31 mouse cellular contexts compared by ENCODE assay signal in genomic region chr4:123859803-123860202, GRCm38 (mm10). TPM values are rescaled to one million over a fixed set of nuclear protein-coding genes. Genes with fewer than 3 reads are reported as not detected.
DNase-seq lines count a peak whose midpoint lies in the region; TF ChIP-seq lines count a peak whose summit lies in the region.
"Had no signal": no experiment of that assay in that cellular context is flagged by ENCODE, and none has a peak within 500 bp of the region (broad histone marks: within the 10 kb centered on the region; RNA-seq: fewer than 3 reads in every experiment).

No protein-coding gene starts in this region.

- H3K36me3 ChIP-seq in testis, adult 2 months (ENCODE audit: control insufficient read depth, insufficient read depth, low read length), result no peaks in the 10 kb centered on the region
- H3K36me3 ChIP-seq: embryonic facial prominence, embryonic 12.5 days; embryonic facial prominence, embryonic 15.5 days; heart, embryonic 10.5 days; heart, embryonic 13.5 days had no signal

- peak overlapping the region; percentile 88 for H3K4me3 ChIP-seq in testis, adult 2 months (ENCODE audit: control insufficient read depth, low read depth, low read length)
- H3K4me3 ChIP-seq: embryonic facial prominence, embryonic 12.5 days; embryonic facial prominence, embryonic 15.5 days; forebrain, embryonic 13.5 days; gastrocnemius, adult 2 months; heart, embryonic 10.5 days; heart, embryonic 13.5 days had no signal

- no peak for TF ChIP-seq POLR2A in testis, adult 2 months (IDR thresholded peaks at IDR 0.05; ENCODE audit: control insufficient read depth, low read depth, low read length)

- H3K27me3 ChIP-seq in testis, adult 2 months (ENCODE audit: control insufficient read depth, insufficient read depth, low read length), result no peaks in the 10 kb centered on the region
- H3K27me3 ChIP-seq: embryonic facial prominence, embryonic 12.5 days; embryonic facial prominence, embryonic 15.5 days; forebrain, embryonic 13.5 days; heart, embryonic 13.5 days had no signal

- H3K4me1 ChIP-seq in testis, adult 2 months (ENCODE audit: control insufficient read depth, insufficient read depth, low read length), result no peaks in the 10 kb centered on the region
- H3K4me1 ChIP-seq: embryonic facial prominence, embryonic 12.5 days; embryonic facial prominence, embryonic 15.5 days; forebrain, embryonic 13.5 days; heart, embryonic 10.5 days; heart, embryonic 13.5 days had no signal

- TF ChIP-seq CTCF in testis, adult 2 months (IDR thresholded peaks at IDR 0.05; ENCODE audit: control insufficient read depth, insufficient read depth, insufficient replicate concordance, low read depth, low read length), result no peak

- peak overlapping the region; percentile 68; the same call in 1 of the 2 replicates for H3K27ac ChIP-seq in testis, adult 2 months (ENCODE audit: control insufficient read depth, insufficient read depth, low read depth, low read length)
- H3K27ac ChIP-seq: embryonic facial prominence, embryonic 12.5 days; embryonic facial prominence, embryonic 15.5 days; forebrain, embryonic 13.5 days; gastrocnemius, adult 2 months; heart, embryonic 10.5 days; heart, embryonic 13.5 days; hindbrain, embryonic 14.5 days; hindbrain, postnatal 0 days had no signal

- no peak for DNase-seq in testis, postnatal 10 days (ENCODE audit: low spot score)
- DNase-seq in NIH3T3 (ENCODE audit: low read depth), result peak; percentile 59
- DNase-seq in testis, postnatal 14 days (ENCODE audit: low spot score), result peak; percentile 2
- no peak for DNase-seq in cerebellum, adult 8-10 months
- no peak for DNase-seq in ovary, postnatal 10 days (ENCODE audit: low spot score)
- DNase-seq: adrenal gland, adult 8-10 months; adrenal gland, postnatal 25 days; cerebellum, adult 11-12 months; cerebellum, adult 9-10 months; cerebellum, postnatal 14 days; gastrocnemius, adult 2 months; gastrocnemius, postnatal 14 days; heart, adult 18-20 months; heart, postnatal 14 days; heart, postnatal 4 days had no signal

RNA-seq across cellular contexts. Expression of gene 4933427I04Rik, which starts 0.3 kb away (rescaled TPM):
- 54.4 and 63.4 TPM in 2 replicates for polyA plus RNA-seq in testis, adult 2 months (2012; rRNA removed)
- polyA plus RNA-seq: activated CD4-positive, CD25-positive, alpha-beta regulatory T cell, adult 4 months; brain, embryonic 14.5 days; frontal cortex, adult 2 months; heart, embryonic 10.5 days; heart, embryonic 13.5 days; heart, embryonic 16.5 days; inflammation-experienced regulatory T-cells, adult 6 months; intestine, embryonic 16.5 days had no signal

RNA-seq across cellular contexts. Expression of gene Mycbp, which starts 44.8 kb away (rescaled TPM):
- 49.1 and 53.2 TPM in 2 replicates for polyA plus RNA-seq in testis, adult 2 months (2012; rRNA removed)

RNA-seq across cellular contexts. Expression of gene Rragc, which starts 57.4 kb away (rescaled TPM):
- 24.9 and 27.7 TPM in 2 replicates for polyA plus RNA-seq in testis, adult 2 months (2012; rRNA removed)

RNA-seq across cellular contexts. Expression of gene 4930535I16Rik, which starts 58.0 kb away (rescaled TPM):
- 0.70 and 0.88 TPM in 2 replicates for polyA plus RNA-seq in testis, adult 2 months (2012; rRNA removed)
- polyA plus RNA-seq: activated CD4-positive, CD25-positive, alpha-beta regulatory T cell, adult 4 months; brain, embryonic 14.5 days; embryonic facial prominence, embryonic 15.5 days; forebrain, embryonic 13.5 days; forebrain, embryonic 16.5 days; frontal cortex, adult 2 months; heart, embryonic 10.5 days; heart, embryonic 13.5 days; heart, embryonic 16.5 days; hindbrain, embryonic 11.5 days; hindbrain, embryonic 14.5 days; hindbrain, postnatal 0 days; inflammation-experienced regulatory T-cells, adult 6 months; intestine, embryonic 16.5 days had no signal

Comparison
In these comparisons a context has a peak if more than half of its experiments do, and no peak if none do; other contexts are left out.
1. DNase-seq: peak in NIH3T3 (single experiment) and testis, postnatal 14 days (single experiment); none in testis, postnatal 10 days (single experiment), cerebellum, adult 8-10 months (single experiment) and ovary, postnatal 10 days (single experiment).